Mouse (Mus musculus): ENCODE results near the gene Snx9. TPM values are rescaled to one million over a fixed set of nuclear protein-coding genes. Genes with fewer than 3 reads are reported as not detected.

Snx9 gene
- polyA plus RNA-seq, 1 experiment: 66.3 TPM

DNA sequence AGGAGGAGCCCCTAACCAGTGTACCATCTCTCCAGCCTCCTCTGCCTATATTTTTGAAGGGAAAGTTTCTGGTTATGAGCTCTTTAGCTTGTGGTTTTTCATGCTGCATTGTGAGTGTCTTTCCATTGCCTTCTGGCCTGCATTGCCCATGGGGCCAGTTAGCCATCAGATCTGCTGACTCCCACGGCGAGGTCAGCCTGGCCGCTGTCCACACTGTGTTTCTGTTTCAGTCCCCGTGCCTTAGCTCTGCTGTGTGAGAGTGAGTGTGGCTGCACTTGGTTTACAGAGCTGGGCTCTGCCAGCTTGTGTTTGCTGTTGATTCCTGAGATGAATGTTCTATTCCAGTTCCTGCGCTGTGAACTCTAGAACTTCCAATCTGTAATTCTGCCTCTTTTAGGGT lies 73.1 kb downstream of the Snx9 start:
- peaks cover 56% of the 10 kb centered on the region for H3K36me3 ChIP-seq (ENCODE audit: control insufficient read depth, insufficient read depth, low read length)

DNA sequence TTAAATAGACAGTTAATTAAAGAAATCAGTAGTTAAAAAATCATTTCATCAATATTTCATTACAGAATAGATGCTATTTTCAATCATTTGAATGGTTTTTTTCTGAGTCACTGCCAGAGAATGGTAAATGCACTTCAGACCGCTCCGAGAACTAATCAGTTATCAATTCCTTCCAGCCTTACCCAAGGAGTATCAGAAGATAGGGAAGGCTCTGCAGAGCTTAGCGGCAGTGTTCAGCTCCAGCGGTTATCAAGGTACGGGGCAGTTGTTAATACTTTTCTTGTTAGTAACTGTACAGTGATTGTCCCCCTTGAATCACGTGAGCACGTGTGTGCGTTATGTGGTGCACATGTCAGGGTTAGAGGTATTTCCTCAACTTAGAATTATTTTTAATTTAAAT lies 80.8 kb downstream of the Snx9 start:
- Histone ChIP-seq H3K4me3 (ENCODE audit: low read depth, low read length) (no peak overlapping the region), H3K4me1 (ENCODE audit: control insufficient read depth, insufficient read depth, insufficient read length, low read length) (no peaks in the 10 kb centered on the region; the same call in 1 of the 2 replicates), H3K27ac (ENCODE audit: insufficient read depth, low read depth, low read length) (no peak overlapping the region), H3K27me3 (ENCODE audit: control insufficient read depth, insufficient read depth, low read length) (no peaks in the 10 kb centered on the region), H3K36me3 (ENCODE audit: control insufficient read depth, insufficient read depth, low read length) (peaks cover 74% of the 10 kb centered on the region)
- WGBS: 96% methylated on average over 8 of the region's 8 CpGs
- TF ChIP-seq CTCF (IDR thresholded peaks at IDR 0.05; ENCODE audit: extremely low read depth, insufficient read length, insufficient replicate concordance, low read depth, low read length) (no peak), POLR2A (IDR thresholded peaks at IDR 0.05; ENCODE audit: low read depth, low read length) (no peak)

More for the DNA sequence above, 73.1 kb downstream of the Snx9 start:
- no peak overlapping the region for H3K27ac ChIP-seq (ENCODE audit: insufficient read depth, low read depth, low read length)
- WGBS: 82% methylated on average over 5 of the region's 5 CpGs
- H3K4me3 ChIP-seq (ENCODE audit: low read depth, low read length): no peak overlapping the region
- TF ChIP-seq CTCF (IDR thresholded peaks at IDR 0.05; ENCODE audit: extremely low read depth, insufficient read length, insufficient replicate concordance, low read depth, low read length) (no peak), POLR2A (IDR thresholded peaks at IDR 0.05; ENCODE audit: low read depth, low read length) (no peak)
- no peaks in the 10 kb centered on the region for H3K4me1 ChIP-seq (ENCODE audit: control insufficient read depth, insufficient read depth, insufficient read length, low read length)
- no peaks in the 10 kb centered on the region for H3K27me3 ChIP-seq (ENCODE audit: control insufficient read depth, insufficient read depth, low read length)

DNA sequence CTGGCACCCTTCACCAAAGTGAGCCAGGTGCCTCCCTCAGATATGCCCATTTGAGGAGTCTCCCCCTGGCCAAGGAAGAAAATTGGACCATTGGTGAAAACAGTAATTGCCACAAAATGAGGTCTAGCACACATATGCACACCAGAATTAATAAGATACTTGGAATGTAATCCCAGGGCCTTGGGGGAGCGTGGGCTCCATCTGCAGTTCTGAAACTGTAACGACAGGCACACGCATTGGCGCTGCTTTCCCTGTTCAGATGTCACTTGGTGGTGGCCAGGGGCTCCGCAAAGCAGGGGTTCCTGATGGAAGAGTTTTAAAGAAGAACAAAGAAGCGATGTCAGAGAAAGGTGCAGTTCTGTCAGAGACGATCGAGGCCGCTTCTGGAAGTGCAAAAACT lies 82.2 kb downstream of the Snx9 start:
- TF ChIP-seq CTCF (IDR thresholded peaks at IDR 0.05; ENCODE audit: extremely low read depth, insufficient read length, insufficient replicate concordance, low read depth, low read length): peak; percentile 27; the same call in 1 of the 2 replicates
- no peak for TF ChIP-seq POLR2A (IDR thresholded peaks at IDR 0.05; ENCODE audit: low read depth, low read length)
- Histone ChIP-seq H3K4me3 (ENCODE audit: low read depth, low read length) (no peak overlapping the region), H3K4me1 (ENCODE audit: control insufficient read depth, insufficient read depth, insufficient read length, low read length) (no peaks in the 10 kb centered on the region; the same call in 1 of the 2 replicates), H3K27ac (ENCODE audit: insufficient read depth, low read depth, low read length) (no peak overlapping the region), H3K36me3 (ENCODE audit: control insufficient read depth, insufficient read depth, low read length) (peaks cover 78% of the 10 kb centered on the region), H3K27me3 (ENCODE audit: control insufficient read depth, insufficient read depth, low read length) (no peaks in the 10 kb centered on the region)
- 84% methylated on average over 9 of the region's 9 CpGs for WGBS

DNA sequence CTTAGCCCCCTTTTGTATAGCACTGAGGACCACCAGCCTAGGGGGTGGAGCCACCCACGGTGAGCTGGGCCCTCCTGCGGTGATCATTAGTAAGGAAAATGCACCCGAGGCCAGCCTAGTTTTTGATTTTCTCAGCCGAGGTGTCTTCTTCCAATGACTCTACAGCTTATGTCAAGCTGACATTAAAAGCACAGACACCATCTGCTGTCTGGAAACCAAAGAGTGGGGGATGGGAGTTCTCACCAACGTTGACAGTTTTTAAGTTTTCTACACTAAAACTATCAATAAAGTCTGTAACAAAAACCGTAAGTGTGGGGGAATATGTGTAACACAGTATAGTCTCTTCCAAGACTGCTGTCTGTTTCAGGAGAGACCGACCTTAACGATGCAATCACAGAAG lies 83.1 kb downstream of the Snx9 start:
- H3K27ac ChIP-seq (ENCODE audit: insufficient read depth, low read depth, low read length): no peak overlapping the region
- no peak for TF ChIP-seq POLR2A (IDR thresholded peaks at IDR 0.05; ENCODE audit: low read depth, low read length)
- no peak for TF ChIP-seq CTCF (IDR thresholded peaks at IDR 0.05; ENCODE audit: extremely low read depth, insufficient read length, insufficient replicate concordance, low read depth, low read length)

DNA sequence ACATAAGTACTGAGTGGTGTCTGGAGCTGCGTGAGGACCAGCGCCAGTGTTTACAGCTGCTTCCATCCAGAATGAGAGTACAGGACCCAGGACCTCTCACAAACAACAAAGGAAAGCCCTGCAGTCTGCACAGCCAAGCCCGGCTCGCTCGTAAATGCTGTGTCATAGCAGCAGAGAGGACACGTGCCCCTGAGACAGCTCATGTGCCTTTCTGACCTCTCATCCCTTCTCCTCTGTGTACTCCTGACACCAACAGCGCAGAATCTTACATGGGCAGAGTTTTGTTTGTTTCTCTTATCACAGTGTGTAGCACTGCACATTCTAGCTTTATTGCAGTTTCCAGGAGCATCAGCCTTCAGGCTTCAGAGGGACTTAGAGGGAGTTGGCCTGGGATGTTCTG lies 85.6 kb downstream of the Snx9 start:
- 52% methylated on average over 7 of the region's 7 CpGs for WGBS
- Histone ChIP-seq H3K27me3 (ENCODE audit: control insufficient read depth, insufficient read depth, low read length) (no peaks in the 10 kb centered on the region), H3K27ac (ENCODE audit: insufficient read depth, low read depth, low read length) (no peak overlapping the region), H3K4me3 (ENCODE audit: low read depth, low read length) (no peak overlapping the region), H3K4me1 (ENCODE audit: control insufficient read depth, insufficient read depth, insufficient read length, low read length) (no peaks in the 10 kb centered on the region; the same call in 1 of the 2 replicates), H3K36me3 (ENCODE audit: control insufficient read depth, insufficient read depth, low read length) (peaks cover 68% of the 10 kb centered on the region)
- TF ChIP-seq CTCF (IDR thresholded peaks at IDR 0.05; ENCODE audit: extremely low read depth, insufficient read length, insufficient replicate concordance, low read depth, low read length) (no peak), POLR2A (IDR thresholded peaks at IDR 0.05; ENCODE audit: low read depth, low read length) (no peak)

More for the DNA sequence above, 83.1 kb downstream of the Snx9 start:
- H3K27me3 ChIP-seq (ENCODE audit: control insufficient read depth, insufficient read depth, low read length): no peaks in the 10 kb centered on the region
- H3K36me3 ChIP-seq (ENCODE audit: control insufficient read depth, insufficient read depth, low read length): peaks cover 76% of the 10 kb centered on the region
- WGBS: 83% methylated on average over 8 of the region's 8 CpGs
- H3K4me1 ChIP-seq (ENCODE audit: control insufficient read depth, insufficient read depth, insufficient read length, low read length): no peaks in the 10 kb centered on the region; the same call in 1 of the 2 replicates
- no peak overlapping the region for H3K4me3 ChIP-seq (ENCODE audit: low read depth, low read length)

DNA sequence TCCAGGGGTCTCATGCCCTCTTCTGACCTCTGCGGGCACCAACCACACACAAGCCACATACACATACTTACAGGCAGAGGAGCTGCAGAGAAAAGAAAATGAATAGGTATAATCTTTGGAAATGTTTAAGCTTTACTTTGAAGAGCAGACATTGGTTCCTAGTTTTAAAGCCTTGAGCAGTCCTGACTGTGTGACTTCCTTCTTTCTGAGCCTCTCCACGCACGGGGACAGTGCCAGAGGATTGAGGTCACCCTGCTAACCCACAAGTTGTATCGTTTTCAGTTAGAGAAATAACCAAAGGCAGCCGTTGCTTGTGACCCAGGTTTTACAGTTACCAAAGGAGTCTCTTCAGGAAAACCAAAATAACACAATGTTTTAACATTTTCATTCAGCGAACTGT lies 87.9 kb downstream of the Snx9 start:
- Histone ChIP-seq H3K27ac (ENCODE audit: insufficient read depth, low read depth, low read length) (no peak overlapping the region), H3K4me1 (ENCODE audit: control insufficient read depth, insufficient read depth, insufficient read length, low read length) (no peaks in the 10 kb centered on the region; the same call in 1 of the 2 replicates), H3K27me3 (ENCODE audit: control insufficient read depth, insufficient read depth, low read length) (no peaks in the 10 kb centered on the region), H3K4me3 (ENCODE audit: low read depth, low read length) (no peak overlapping the region), H3K36me3 (ENCODE audit: control insufficient read depth, insufficient read depth, low read length) (peaks cover 57% of the 10 kb centered on the region)
- TF ChIP-seq POLR2A (IDR thresholded peaks at IDR 0.05; ENCODE audit: low read depth, low read length): no peak
- TF ChIP-seq CTCF (IDR thresholded peaks at IDR 0.05; ENCODE audit: extremely low read depth, insufficient read length, insufficient replicate concordance, low read depth, low read length): no peak
- WGBS: 75% methylated on average over 6 of the region's 6 CpGs

DNA sequence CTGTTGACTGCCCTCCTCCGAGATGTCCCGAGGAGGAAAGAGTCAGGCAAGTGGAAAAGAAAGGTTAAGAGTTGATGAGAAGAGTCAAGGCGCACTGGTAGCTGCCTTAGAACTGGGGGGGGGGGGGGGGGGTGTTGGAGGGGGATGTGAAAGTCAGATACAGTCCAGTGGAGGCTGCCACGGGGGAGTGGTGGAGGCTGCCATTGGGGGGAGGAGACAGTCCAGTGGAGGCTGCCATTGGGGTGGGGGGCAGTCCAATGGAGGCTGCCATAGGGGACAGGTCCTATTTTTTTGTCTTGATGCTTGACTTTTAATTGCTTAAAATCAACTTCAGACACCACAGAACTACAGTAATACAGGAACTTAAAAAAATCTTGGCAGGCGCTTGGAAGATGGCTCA lies 91.0 kb downstream of the Snx9 start:
- no peak overlapping the region for H3K4me3 ChIP-seq (ENCODE audit: low read depth, low read length)
- peaks cover 32% of the 10 kb centered on the region for H3K36me3 ChIP-seq (ENCODE audit: control insufficient read depth, insufficient read depth, low read length)
- H3K27me3 ChIP-seq (ENCODE audit: control insufficient read depth, insufficient read depth, low read length): no peaks in the 10 kb centered on the region
- TF ChIP-seq POLR2A (IDR thresholded peaks at IDR 0.05; ENCODE audit: low read depth, low read length) (no peak), CTCF (IDR thresholded peaks at IDR 0.05; ENCODE audit: extremely low read depth, insufficient read length, insufficient replicate concordance, low read depth, low read length) (no peak)
- H3K4me1 ChIP-seq (ENCODE audit: control insufficient read depth, insufficient read depth, insufficient read length, low read length): peaks cover 5% of the 10 kb centered on the region; the same call in 1 of the 2 replicates
- WGBS: 82% methylated on average over 5 of the region's 5 CpGs
- H3K27ac ChIP-seq (ENCODE audit: insufficient read depth, low read depth, low read length): no peak overlapping the region
